Mouse (Mus musculus): Measurements from ENCODE around the gene Radil. TPM values are rescaled to one million over a fixed set of nuclear protein-coding genes. Genes with fewer than 3 reads are reported as not detected.

The Radil gene
- total and polyA plus RNA-seq, 3 experiments, result not detected

- Histone ChIP-seq H3K9me3 (replicated peaks; ENCODE audit: low read length) (no peaks in the 10 kb centered on the region), H3K27ac (ENCODE audit: insufficient read depth, low read depth) (no peak overlapping the region), H3K4me1 (ENCODE audit: control insufficient read depth in 1 of 2, insufficient read depth in 2 of 2) (peaks cover 39 to 69% of the 10 kb centered on the region in 2 experiments), H3K79me2 (replicated peaks; ENCODE audit: control insufficient read depth, extremely low read depth, insufficient read depth, poor library complexity, severe bottlenecking) (peaks cover 15% of the 10 kb centered on the region), H3K27me3 (replicated peaks) (no peaks in the 10 kb centered on the region), H3K4me3 (replicated peaks in 1 of 3; ENCODE audit: low read depth in 2 of 3, low read length in 2 of 3, poor library complexity in 1 of 3) (no peak overlapping the region), H3K9ac (ENCODE audit: insufficient read depth, low read depth) (no peak overlapping the region), H3K4me2 (ENCODE audit: insufficient read depth, low read depth, poor library complexity, severe bottlenecking) (no peak overlapping the region), H3K36me3 (replicated peaks in 1 of 2; ENCODE audit: control insufficient read depth in 1 of 2, insufficient read depth in 1 of 2, low read length in 1 of 2) (peaks cover 17 to 78% of the 10 kb centered on the region in 2 experiments)
- in situ Hi-C loops (cut with MboI; ENCODE audit: low pct_ligation_motif_present, low pct_unique_long_range_greater_than_20kb, low sequenced_read_pairs), result no loop called here
- no peak for TF ChIP-seq ZMIZ1 (IDR thresholded peaks at IDR 0.05; ENCODE audit: low read depth, low read length)
- no peak for TF ChIP-seq PAX5 (IDR thresholded peaks at IDR 0.05; ENCODE audit: low read length)
- no peak for TF ChIP-seq MAZ (IDR thresholded peaks at IDR 0.05; ENCODE audit: low read depth, low read length)
- TF ChIP-seq CHD2 (IDR thresholded peaks at IDR 0.05; ENCODE audit: low read length), result no peak
- no peak for TF ChIP-seq ETS1 (conservative IDR thresholded peaks at IDR 0.05; ENCODE audit: low read depth, low read length)
- TF ChIP-seq JUN (IDR thresholded peaks at IDR 0.05; ENCODE audit: insufficient read depth, low read depth, low read length), result no peak
- no peak for TF ChIP-seq MAX (IDR thresholded peaks at IDR 0.05; ENCODE audit: low read length)
- no peak for TF ChIP-seq MAFK (IDR thresholded peaks at IDR 0.05; ENCODE audit: insufficient replicate concordance, low read length)
- no peak for TF ChIP-seq USF2 (conservative IDR thresholded peaks at IDR 0.05; ENCODE audit: low read depth, low read length)
- TF ChIP-seq E2F4 (IDR thresholded peaks at IDR 0.05; ENCODE audit: insufficient replicate concordance, low read depth, low read length), result no peak
- TF ChIP-seq NELFE (IDR thresholded peaks at IDR 0.05; ENCODE audit: low read depth, low read length), result no peak
- no peak for TF ChIP-seq POLR2A (IDR thresholded peaks at IDR 0.05; ENCODE audit: low read depth, low read length)
- no peak for TF ChIP-seq ZKSCAN1 (IDR thresholded peaks at IDR 0.05; ENCODE audit: borderline replicate concordance, low read depth, low read length)
- TF ChIP-seq EP300 (IDR thresholded peaks at IDR 0.05; ENCODE audit: low read length), result no peak
- TF ChIP-seq BHLHE40 (IDR thresholded peaks at IDR 0.05; ENCODE audit: low read depth, low read length), result no peak
- no peak for TF ChIP-seq SIN3A (IDR thresholded peaks at IDR 0.05; ENCODE audit: low read length)
- no peak for TF ChIP-seq GABPA (IDR thresholded peaks at IDR 0.05; ENCODE audit: insufficient replicate concordance, low read depth, low read length)
- dilution Hi-C loops (cut with MboI; ENCODE audit: extremely low pct_ligation_motif_present, extremely low pct_unique_long_range_greater_than_20kb, low sequenced_read_pairs), result no loop called here
- no peak for DNase-seq (ENCODE audit: extremely low read depth)
Observed at GRCm38 (mm10) chr5:142445709-142446108, 105.2 kb downstream of the Radil start.

GRCm38 (mm10) chr5:142444791-142445531 is 105.9 kb downstream of the Radil start:
- in situ Hi-C loops (cut with MboI; ENCODE audit: low pct_ligation_motif_present, low pct_unique_long_range_greater_than_20kb, low sequenced_read_pairs), result loop anchor here (5.0 kb wide), 1 partner anchor 78 kb away; no protein-coding TSS in a partner anchor
- dilution Hi-C loops (cut with MboI; ENCODE audit: extremely low pct_ligation_motif_present, extremely low pct_unique_long_range_greater_than_20kb, low sequenced_read_pairs), result no loop called here
- no peak for DNase-seq (ENCODE audit: extremely low read depth)

More at GRCm38 (mm10) chr5:142444791-142445531, 105.9 kb downstream of the Radil start:
- H3K27me3 ChIP-seq (replicated peaks), result no peaks in the 10 kb centered on the region
- H3K36me3 ChIP-seq (replicated peaks in 1 of 2; ENCODE audit: control insufficient read depth in 1 of 2, insufficient read depth in 1 of 2, low read length in 1 of 2), result peaks cover 10 to 71% of the 10 kb centered on the region in 2 experiments
- H3K79me2 ChIP-seq (replicated peaks; ENCODE audit: control insufficient read depth, extremely low read depth, insufficient read depth, poor library complexity, severe bottlenecking), result peaks cover 15% of the 10 kb centered on the region
- peaks cover 39 to 74% of the 10 kb centered on the region in 2 experiments for H3K4me1 ChIP-seq (ENCODE audit: control insufficient read depth in 1 of 2, insufficient read depth in 2 of 2)
- peak overlapping the region in 1 of 3 experiments; percentile 2 for H3K4me3 ChIP-seq (replicated peaks in 1 of 3; ENCODE audit: low read depth in 2 of 3, low read length in 2 of 3, poor library complexity in 1 of 3)
- no peak overlapping the region for H3K4me2 ChIP-seq (ENCODE audit: insufficient read depth, low read depth, poor library complexity, severe bottlenecking)
- H3K27ac ChIP-seq (ENCODE audit: insufficient read depth, low read depth), result no peak overlapping the region
- H3K9ac ChIP-seq (ENCODE audit: insufficient read depth, low read depth), result no peak overlapping the region
- H3K9me3 ChIP-seq (replicated peaks; ENCODE audit: low read length), result no peaks in the 10 kb centered on the region
- no peak for TF ChIP-seq NRF1 (IDR thresholded peaks at IDR 0.05; ENCODE audit: low read depth, low read length)
- no peak for TF ChIP-seq MXI1 (IDR thresholded peaks at IDR 0.05; ENCODE audit: low read depth, low read length)
- no peak for TF ChIP-seq ETS1 (conservative IDR thresholded peaks at IDR 0.05; ENCODE audit: low read depth, low read length)
- TF ChIP-seq E2F4 (IDR thresholded peaks at IDR 0.05; ENCODE audit: insufficient replicate concordance, low read depth, low read length), result no peak
- TF ChIP-seq RCOR1 (conservative IDR thresholded peaks at IDR 0.05; ENCODE audit: low read depth, low read length), result no peak
- TF ChIP-seq MYC (IDR thresholded peaks at IDR 0.05; ENCODE audit: low read depth, low read length), result no peak
- TF ChIP-seq NELFE (IDR thresholded peaks at IDR 0.05; ENCODE audit: low read depth, low read length), result no peak
